ENCODE assay signal across 26 mouse cellular contexts in genomic region chr4:128315328-128315727, GRCm38 (mm10). TPM values are rescaled to one million over a fixed set of nuclear protein-coding genes. Genes with fewer than 3 reads are reported as not detected.
"Had no signal": no experiment of that assay in that cellular context is flagged by ENCODE, and none has a peak within 500 bp of the region (broad histone marks: within the 10 kb centered on the region; RNA-seq: fewer than 3 reads in every experiment).

No protein-coding gene starts in this region.

- H3K36me3 ChIP-seq: limb, embryonic 10.5 days; limb, embryonic 13.5 days; liver, embryonic 12.5 days; liver, embryonic 15.5 days; midbrain, embryonic 10.5 days; stomach, embryonic 15.5 days had no signal

- ATAC-seq: intestine, postnatal 0 days; liver, embryonic 12.5 days; midbrain, embryonic 13.5 days; midbrain, embryonic 16.5 days had no signal

- H3K4me2 ChIP-seq: limb, embryonic 13.5 days; liver, embryonic 12.5 days; liver, embryonic 15.5 days; midbrain, embryonic 13.5 days; neural tube, embryonic 13.5 days; stomach, embryonic 15.5 days had no signal

- H3K27ac ChIP-seq: left cerebral cortex, adult 2 months; limb, embryonic 10.5 days; limb, embryonic 13.5 days; liver, embryonic 12.5 days; liver, embryonic 15.5 days; midbrain, embryonic 10.5 days; midbrain, embryonic 13.5 days; neural tube, embryonic 13.5 days; stomach, embryonic 15.5 days had no signal

- H3K4me3 ChIP-seq: left cerebral cortex, adult 2 months; limb, embryonic 10.5 days; limb, embryonic 13.5 days; liver, embryonic 12.5 days; liver, embryonic 15.5 days; midbrain, embryonic 10.5 days; midbrain, embryonic 13.5 days; myocyte; neural tube, embryonic 13.5 days; stomach, embryonic 15.5 days had no signal

- H3K4me1 ChIP-seq: limb, embryonic 10.5 days; limb, embryonic 13.5 days; liver, embryonic 12.5 days; liver, embryonic 15.5 days; megakaryocyte, embryonic 14.5 days; midbrain, embryonic 10.5 days; midbrain, embryonic 13.5 days; neural tube, embryonic 13.5 days; stomach, embryonic 15.5 days had no signal

- H3K27me3 ChIP-seq: liver, embryonic 12.5 days; liver, embryonic 15.5 days; megakaryocyte, embryonic 14.5 days; midbrain, embryonic 13.5 days; neural tube, embryonic 13.5 days; stomach, embryonic 15.5 days had no signal

- DNase-seq: kidney, adult 2 months; kidney, postnatal 10 days; kidney, postnatal 36 days; layer of hippocampus, postnatal 36 days; liver; retina, postnatal 1 day; right cerebral cortex, postnatal 25 days; spleen, adult 18-20 months had no signal

- H3K9ac ChIP-seq: limb, embryonic 13.5 days; liver, embryonic 12.5 days; liver, embryonic 15.5 days; midbrain, embryonic 13.5 days; neural tube, embryonic 13.5 days; stomach, embryonic 15.5 days had no signal

- H3K9me3 ChIP-seq: limb, embryonic 10.5 days; limb, embryonic 13.5 days; liver, embryonic 15.5 days; midbrain, embryonic 10.5 days; midbrain, embryonic 13.5 days; neural tube, embryonic 13.5 days; stomach, embryonic 15.5 days had no signal

RNA-seq across cellular contexts. Expression of gene Hmgb4, which starts 54.6 kb away (rescaled TPM):
- total RNA-seq: layer of hippocampus, adult 8-10 months; layer of hippocampus, postnatal 10 days; neutrophil, adult 5-6 weeks had no signal
- polyA plus RNA-seq: intestine, embryonic 14.5 days; intestine, postnatal 0 days; kidney, adult 2 months; kidney, embryonic 14.5 days; limb, embryonic 10.5 days; limb, embryonic 13.5 days; liver, embryonic 12.5 days; liver, embryonic 15.5 days; midbrain, embryonic 10.5 days; myocyte; neural tube, embryonic 13.5 days; stomach, embryonic 15.5 days had no signal
